Mouse (Mus musculus) stomach, postnatal 0 days (tissue): ENCODE measurements around the gene Tent4a. TPM values are rescaled to one million over a fixed set of nuclear protein-coding genes. Genes with fewer than 3 reads are reported as not detected.

Experiments
- ATAC-seq: fragments of 200-750 bp; cut with Nextera tagmentation; 2 replicates; pipeline ENCODE4 v1.8.0; 2017; ENCODE audit not compliant: low FRiP score, low TSS enrichment
- DNase-seq: peaks from one replicate; pipeline ENCODE4 v3.0.0-alpha.2; 2016; ENCODE audit warnings: low spot score
- H3K27ac ChIP-seq: fragments of 300-500 bp; sonication (generic); replicated peaks from 2 replicates; pipeline ENCODE4 v1.5.1; 2014; ENCODE audit warnings: mild to moderate bottlenecking, control low read depth
- H3K27me3 ChIP-seq: fragments of 300-500 bp; sonication (generic); 2 replicates; pipeline ENCODE4 v1.6.1; 2014; ENCODE audit warnings: low read length; ENCODE audit not compliant: control insufficient read depth, insufficient read depth
- H3K36me3 ChIP-seq: fragments of 300-500 bp; sonication (generic); 2 replicates; pipeline ENCODE4 v1.6.1; 2014; ENCODE audit warnings: low read length, mixed read lengths; ENCODE audit not compliant: control insufficient read depth, insufficient read depth
- H3K4me1 ChIP-seq: fragments of 300-500 bp; sonication (generic); replicated peaks from 2 replicates; pipeline ENCODE4 v1.6.1; 2014; ENCODE audit warnings: antibody characterized with exemption; ENCODE audit not compliant: control insufficient read depth, insufficient read depth
- H3K4me2 ChIP-seq: fragments of 300-500 bp; sonication (generic); replicated peaks from 2 replicates; pipeline ENCODE4 v1.6.1; 2014; ENCODE audit warnings: low read depth, mild to moderate bottlenecking, control low read depth, moderate library complexity
- H3K4me3 ChIP-seq: fragments of 300-500 bp; sonication (generic); 2 replicates; pipeline ENCODE4 v1.5.1; 2014; ENCODE audit warnings: low read depth, low read length, control low read depth
- H3K9ac ChIP-seq: fragments of 300-500 bp; sonication (generic); 2 replicates; pipeline ENCODE4 v1.6.1; 2014; ENCODE audit warnings: mild to moderate bottlenecking, low read length, control low read depth, mixed read lengths
- H3K9me3 ChIP-seq: fragments of 300-500 bp; sonication (generic); 2 replicates; pipeline ENCODE4 v1.6.1; 2016; ENCODE audit warnings: low read length; ENCODE audit not compliant: control insufficient read depth
- CTCF ChIP-seq: IDR thresholded peaks from 2 replicates; pipeline ENCODE4 v1.5.1; 2016; ENCODE audit warnings: antibody characterized with exemption, low read depth, mild to moderate bottlenecking, moderate library complexity
- EP300 ChIP-seq: optimal IDR thresholded peaks from 2 replicates; pipeline ENCODE3; 2016; ENCODE audit warnings: antibody characterized with exemption
- WGBS: fragments of 180-500 bp; shearing (Covaris S2); extraction: QIAGEN DNeasy Blood & Tissue Kit; methylation state at CpG from one replicate; pipeline ENCODE4 v1.1.7; 2014; 5-methylcytosine and 5-hydroxymethylcytosine counted together
- polyA plus RNA-seq: library from polyadenylated mRNA; unstranded; fragments of >200 nt; fragmentation: Nextera tagmentation; extraction: Ambion mirVana; gene quantifications from 2 replicates; pipeline ENCODE4 v1.2.1, GENCODE M21; 2015

Tent4a gene
- polyA plus RNA-seq, 1 experiment from 2014 or later, result 2.6 TPM

GRCm38 (mm10) chr13:69455476-69456175 lies 78.8 kb downstream of the Tent4a start:
- H3K27ac ChIP-seq, result no peak overlapping the region
- TF ChIP-seq CTCF, result no peak
- TF ChIP-seq EP300, result no peak

More at GRCm38 (mm10) chr13:69455476-69456175, 78.8 kb downstream of the Tent4a start:
- Histone ChIP-seq H3K9ac (no peak overlapping the region), H3K9me3 (no peaks in the 10 kb centered on the region), H3K4me3 (no peak overlapping the region), H3K36me3 (no peaks in the 10 kb centered on the region), H3K4me2 (no peak overlapping the region), H3K27me3 (no peaks in the 10 kb centered on the region), H3K4me1 (no peaks in the 10 kb centered on the region)
- ATAC-seq, result no peak
- DNase-seq, result no peak
- 84% methylated on average over 14 of the region's 14 CpGs for WGBS

Other genes starting within 250 kb of the Tent4a start
- 68.6 and 69.7 TPM in 2 replicates for gene Nsun2, start 871 bp downstream of the Tent4a start, polyA plus RNA-seq
- gene Srd5a1, start 76.8 kb upstream of the Tent4a start, polyA plus RNA-seq, result 27.8 and 29.4 TPM in 2 replicates
- 0.10 and 0.11 TPM in 2 replicates for gene Ube2ql1, start 205.3 kb upstream of the Tent4a start, polyA plus RNA-seq